Mouse (Mus musculus) embryonic facial prominence, embryonic 11.5 days (tissue): Measurements from ENCODE around the gene Wnk2. TPM values are rescaled to one million over a fixed set of nuclear protein-coding genes. Genes with fewer than 3 reads are reported as not detected.

Experiments
- ATAC-seq: fragments of 200-750 bp; cut with Nextera tagmentation; replicated peaks from 2 replicates; pipeline ENCODE4 v1.8.0; 2017; ENCODE audit warnings: low read depth; ENCODE audit not compliant: insufficient number of reproducible peaks, low FRiP score, low TSS enrichment
- DNase-seq: peaks from one replicate; pipeline ENCODE4 v3.0.0-alpha.2; 2015; ENCODE audit warnings: low spot score
- H3K27ac ChIP-seq: fragments of 300-500 bp; sonication (generic); replicated peaks from 2 replicates; pipeline ENCODE4 v1.5.1; 2014; ENCODE audit warnings: mild to moderate bottlenecking, low read depth, low read length, control low read depth
- H3K27me3 ChIP-seq: fragments of 300-500 bp; sonication (generic); 2 replicates; pipeline ENCODE4 v1.6.1; 2014; ENCODE audit warnings: mild to moderate bottlenecking, low read length, moderate library complexity, mixed read lengths; ENCODE audit not compliant: control insufficient read depth, insufficient read depth
- H3K36me3 ChIP-seq: fragments of 300-500 bp; sonication (generic); replicated peaks from 2 replicates; pipeline ENCODE4 v1.6.1; 2014; ENCODE audit warnings: low read depth, mild to moderate bottlenecking, low read length, moderate library complexity, mixed read lengths; ENCODE audit not compliant: control insufficient read depth, insufficient read depth
- H3K4me1 ChIP-seq: fragments of 300-500 bp; sonication (generic); 2 replicates; pipeline ENCODE4 v1.6.1; 2014; ENCODE audit warnings: low read length, mixed read lengths; ENCODE audit not compliant: control insufficient read depth, insufficient read depth
- H3K4me2 ChIP-seq: fragments of 300-500 bp; sonication (generic); 2 replicates; pipeline ENCODE4 v1.6.1; 2014; ENCODE audit warnings: low read depth, mild to moderate bottlenecking, control low read depth, low read length, moderate library complexity
- H3K4me3 ChIP-seq: fragments of 300-500 bp; sonication (generic); 2 replicates; pipeline ENCODE4 v1.5.1; 2014; ENCODE audit warnings: low read depth, low read length, control low read depth
- H3K9ac ChIP-seq: fragments of 300-500 bp; sonication (generic); replicated peaks from 2 replicates; pipeline ENCODE4 v1.6.1; 2014; ENCODE audit warnings: mild to moderate bottlenecking, control low read depth, low read length
- H3K9me3 ChIP-seq: fragments of 300-500 bp; sonication (generic); replicated peaks from 2 replicates; pipeline ENCODE4 v1.6.1; 2016; ENCODE audit warnings: mild to moderate bottlenecking, low read length, inconsistent platforms, mixed read lengths; ENCODE audit not compliant: control insufficient read depth
- WGBS: fragments of 180-500 bp; shearing (Covaris S2); extraction: QIAGEN DNeasy Blood & Tissue Kit; methylation state at CpG from one replicate; pipeline ENCODE4 v1.1.7; 2014; 5-methylcytosine and 5-hydroxymethylcytosine counted together
- polyA plus RNA-seq: library from polyadenylated mRNA; unstranded; fragments of >200 nt; fragmentation: Nextera tagmentation; extraction: Ambion mirVana; gene quantifications from 2 replicates; pipeline ENCODE4 v1.2.1, GENCODE M21; 2014

Wnk2 gene
- polyA plus RNA-seq, 1 experiment from 2014 or later: 2.5 TPM

- no peak for DNase-seq
- ATAC-seq: no peak
- Histone ChIP-seq H3K4me3 (no peak overlapping the region), H3K27me3 (no peaks in the 10 kb centered on the region), H3K4me1 (no peaks in the 10 kb centered on the region), H3K9me3 (no peaks in the 10 kb centered on the region), H3K36me3 (no peaks in the 10 kb centered on the region), H3K4me2 (no peak overlapping the region), H3K27ac (no peak overlapping the region), H3K9ac (no peak overlapping the region)
- WGBS: 86% methylated on average over 7 of the region's 7 CpGs
Observed at GRCm38 (mm10) chr13:49172335-49172734, 24.5 kb upstream of the Wnk2 start.

GRCm38 (mm10) chr13:49171729-49172128 lies 23.9 kb upstream of the Wnk2 start:
- no peaks in the 10 kb centered on the region for H3K36me3 ChIP-seq
- no peaks in the 10 kb centered on the region for H3K9me3 ChIP-seq
- no peak overlapping the region for H3K4me3 ChIP-seq
- WGBS: 79% methylated on average over 1 of the region's 1 CpGs
- H3K4me1 ChIP-seq: no peaks in the 10 kb centered on the region
- no peak overlapping the region for H3K27ac ChIP-seq
- no peak overlapping the region for H3K4me2 ChIP-seq
- DNase-seq (no peak), ATAC-seq (no peak)
- no peak overlapping the region for H3K9ac ChIP-seq
- no peaks in the 10 kb centered on the region for H3K27me3 ChIP-seq

GRCm38 (mm10) chr13:49170623-49171022 lies 22.8 kb upstream of the Wnk2 start:
- Histone ChIP-seq H3K9ac (no peak overlapping the region), H3K4me1 (no peaks in the 10 kb centered on the region), H3K9me3 (no peaks in the 10 kb centered on the region), H3K27me3 (no peaks in the 10 kb centered on the region), H3K36me3 (no peaks in the 10 kb centered on the region), H3K4me3 (no peak overlapping the region), H3K4me2 (no peak overlapping the region), H3K27ac (no peak overlapping the region)
- DNase-seq: no peak
- no peak for ATAC-seq
- 90% methylated on average over 11 of the region's 11 CpGs for WGBS

GRCm38 (mm10) chr13:49169448-49170207 lies 21.8 kb upstream of the Wnk2 start:
- Histone ChIP-seq H3K27ac (no peak overlapping the region), H3K4me3 (no peak overlapping the region), H3K4me2 (no peak overlapping the region), H3K36me3 (no peaks in the 10 kb centered on the region), H3K9ac (no peak overlapping the region), H3K9me3 (no peaks in the 10 kb centered on the region), H3K4me1 (no peaks in the 10 kb centered on the region), H3K27me3 (no peaks in the 10 kb centered on the region)
- ATAC-seq (no peak; the same call in 1 of the 2 replicates), DNase-seq (peak; percentile 89)
- WGBS: 21% methylated on average over 17 of the region's 17 CpGs

- no peaks in the 10 kb centered on the region for H3K4me1 ChIP-seq
- H3K27ac ChIP-seq: no peak overlapping the region
- no peak overlapping the region for H3K4me3 ChIP-seq
- DNase-seq (no peak), ATAC-seq (no peak)
- H3K9ac ChIP-seq: no peak overlapping the region
- H3K4me2 ChIP-seq: no peak overlapping the region
- H3K9me3 ChIP-seq: no peaks in the 10 kb centered on the region
- no peaks in the 10 kb centered on the region for H3K36me3 ChIP-seq
- WGBS: 78% methylated on average over 9 of the region's 9 CpGs
- H3K27me3 ChIP-seq: no peaks in the 10 kb centered on the region
Observed at GRCm38 (mm10) chr13:49167081-49167480, 19.3 kb upstream of the Wnk2 start.

GRCm38 (mm10) chr13:49163645-49164044 lies 15.8 kb upstream of the Wnk2 start:
- ATAC-seq: no peak
- Histone ChIP-seq H3K27ac (no peak overlapping the region), H3K9ac (no peak overlapping the region), H3K36me3 (no peaks in the 10 kb centered on the region), H3K4me1 (no peaks in the 10 kb centered on the region), H3K4me2 (no peak overlapping the region), H3K4me3 (no peak overlapping the region), H3K9me3 (no peaks in the 10 kb centered on the region), H3K27me3 (no peaks in the 10 kb centered on the region)
- 78% methylated on average over 7 of the region's 7 CpGs for WGBS
- no peak for DNase-seq

GRCm38 (mm10) chr13:49162722-49163121 lies 14.9 kb upstream of the Wnk2 start:
- H3K27ac ChIP-seq: no peak overlapping the region
- no peak for ATAC-seq
- H3K4me1 ChIP-seq: no peaks in the 10 kb centered on the region

GRCm38 (mm10) chr13:49161236-49161635 lies 13.4 kb upstream of the Wnk2 start:
- Histone ChIP-seq H3K4me1 (no peaks in the 10 kb centered on the region), H3K9ac (no peak overlapping the region), H3K36me3 (no peaks in the 10 kb centered on the region), H3K4me2 (no peak overlapping the region), H3K4me3 (no peak overlapping the region), H3K27ac (no peak overlapping the region), H3K9me3 (no peaks in the 10 kb centered on the region), H3K27me3 (no peaks in the 10 kb centered on the region)
- ATAC-seq (no peak), DNase-seq (no peak)
- 74% methylated on average over 2 of the region's 2 CpGs for WGBS

More at GRCm38 (mm10) chr13:49162722-49163121, 14.9 kb upstream of the Wnk2 start:
- Histone ChIP-seq H3K4me2 (no peak overlapping the region), H3K9ac (no peak overlapping the region), H3K9me3 (no peaks in the 10 kb centered on the region), H3K27me3 (no peaks in the 10 kb centered on the region), H3K4me3 (no peak overlapping the region), H3K36me3 (no peaks in the 10 kb centered on the region)
- WGBS: 67% methylated on average over 4 of the region's 4 CpGs
- no peak for DNase-seq
